Mouse (Mus musculus): ENCODE results near the gene Gm21891. TPM values are rescaled to one million over a fixed set of nuclear protein-coding genes. Genes with fewer than 3 reads are reported as not detected.
"Not testable (repeated sequence)": the region's sequence is repeated elsewhere in the genome, so short reads cannot be mapped to it uniquely, and the experiment has no call there.

The Gm21891 gene
- polyA plus RNA-seq (2014; fragmentation: Nextera tagmentation; extraction: Ambion mirVana), result not detected in 2 replicates

DNA sequence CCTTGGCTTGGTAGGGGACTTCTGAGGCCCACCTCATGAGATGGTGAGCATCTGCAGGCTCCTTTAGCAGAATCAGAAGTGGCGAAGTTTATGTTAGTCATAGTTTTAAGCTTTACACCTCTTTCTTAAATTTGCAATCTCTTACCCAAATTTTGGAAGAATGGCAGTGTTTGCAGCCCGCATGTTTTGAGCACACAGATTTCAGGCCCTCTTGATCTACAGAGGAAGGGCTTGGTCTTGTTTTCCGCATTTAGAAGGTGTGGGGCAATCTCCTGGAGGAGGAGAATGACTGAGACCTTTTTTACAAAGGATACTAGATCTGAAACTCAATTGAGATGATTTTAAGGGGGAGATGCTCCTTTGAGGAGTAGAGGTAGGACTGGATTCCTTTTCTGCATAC is at the start of gene Gm21891:
Gene Gm21891 (minus strand): TSS at position 101 of the 400 bp plus-strand sequence.
- H3K27ac ChIP-seq (ENCODE audit: low read depth, low read length), result not testable (repeated sequence)

DNA sequence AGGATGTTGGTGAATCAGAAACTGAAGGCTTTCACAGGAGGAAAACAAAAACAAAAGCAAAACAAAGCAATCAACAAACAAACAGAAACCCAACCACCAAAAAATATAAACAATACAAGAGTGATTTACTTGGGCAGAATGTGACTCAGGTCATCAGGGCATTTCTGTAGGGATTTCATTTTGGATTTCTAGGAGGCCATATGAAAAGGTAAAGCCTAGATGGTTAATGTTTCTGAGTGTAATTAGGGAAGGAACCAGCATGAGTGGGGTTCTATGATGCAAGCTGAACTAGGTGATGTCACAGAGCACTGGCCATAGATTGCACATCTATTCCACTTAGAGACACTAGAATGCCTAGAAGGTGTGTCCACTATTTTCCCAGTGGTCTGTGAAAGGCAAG is 28.4 kb upstream of the Gm21891 start, which contains the start of gene Gm21425:
Gene Gm21425 (plus strand): TSS at position 301 of the 400 bp plus-strand sequence.
- not testable (repeated sequence) for DNase-seq (ENCODE audit: low spot score); H3K4me3 ChIP-seq (ENCODE audit: low read depth, low read length); H3K36me3 ChIP-seq (ENCODE audit: control insufficient read depth, insufficient read depth, low read length); H3K9ac ChIP-seq (ENCODE audit: low read depth, low read length); H3K27ac ChIP-seq (ENCODE audit: low read depth, low read length); H3K4me2 ChIP-seq; H3K9me3 ChIP-seq (ENCODE audit: control insufficient read depth, low read length); H3K4me1 ChIP-seq (replicated peaks; ENCODE audit: control insufficient read depth, insufficient read depth, low read length); ATAC-seq (replicated peaks; ENCODE audit: low FRiP score); H3K27me3 ChIP-seq (replicated peaks; ENCODE audit: control insufficient read depth, insufficient read depth, low read length)

More for the DNA sequence above, at the start of gene Gm21891:
- H3K36me3 ChIP-seq (ENCODE audit: control insufficient read depth, insufficient read depth, low read length); H3K4me2 ChIP-seq; H3K9me3 ChIP-seq (ENCODE audit: control insufficient read depth, low read length); H3K4me3 ChIP-seq (ENCODE audit: low read depth, low read length); DNase-seq (ENCODE audit: low spot score); ATAC-seq (replicated peaks; ENCODE audit: low FRiP score); H3K27me3 ChIP-seq (replicated peaks; ENCODE audit: control insufficient read depth, insufficient read depth, low read length); H3K9ac ChIP-seq (ENCODE audit: low read depth, low read length); H3K4me1 ChIP-seq (replicated peaks; ENCODE audit: control insufficient read depth, insufficient read depth, low read length): not testable (repeated sequence)
- no CpG with 5 or more reads among the region's 3 CpGs for WGBS

Other genes with a start within 250 kb of the Gm21891 start
- not detected in 2 replicates for gene Gm20807, start 90.6 kb downstream of the Gm21891 start, polyA plus RNA-seq (2014; fragmentation: Nextera tagmentation; extraction: Ambion mirVana)
- not detected in 2 replicates for gene Gm21425, start 28.5 kb upstream of the Gm21891 start, polyA plus RNA-seq (2014; fragmentation: Nextera tagmentation; extraction: Ambion mirVana)
- not detected in 2 replicates for gene Gm21828, start 90.4 kb upstream of the Gm21891 start, polyA plus RNA-seq (2014; fragmentation: Nextera tagmentation; extraction: Ambion mirVana)
- gene Gm21440, start 118.9 kb upstream of the Gm21891 start, polyA plus RNA-seq (2014; fragmentation: Nextera tagmentation; extraction: Ambion mirVana), result not detected in 2 replicates
- not detected in 2 replicates for gene Gm21454, start 119.0 kb upstream of the Gm21891 start, polyA plus RNA-seq (2014; fragmentation: Nextera tagmentation; extraction: Ambion mirVana)
- not detected in 2 replicates for gene Gm21725, start 215.6 kb upstream of the Gm21891 start, polyA plus RNA-seq (2014; fragmentation: Nextera tagmentation; extraction: Ambion mirVana)

All from liver, embryonic 11.5 days (tissue).